Mouse (Mus musculus): ENCODE data around the gene Cdc42ep2. TPM values are rescaled to one million over a fixed set of nuclear protein-coding genes. Genes with fewer than 3 reads are reported as not detected.
A peak's percentile ranks its signal among the peaks of the same experiment; 100 is the strongest.
"Not testable (repeated sequence)": the region's sequence is repeated elsewhere in the genome, so short reads cannot be mapped to it uniquely, and the experiment has no call there.

Gene Cdc42ep2
- polyA plus RNA-seq, 1 experiment from 2014 or later: 14.2 TPM

DNA sequence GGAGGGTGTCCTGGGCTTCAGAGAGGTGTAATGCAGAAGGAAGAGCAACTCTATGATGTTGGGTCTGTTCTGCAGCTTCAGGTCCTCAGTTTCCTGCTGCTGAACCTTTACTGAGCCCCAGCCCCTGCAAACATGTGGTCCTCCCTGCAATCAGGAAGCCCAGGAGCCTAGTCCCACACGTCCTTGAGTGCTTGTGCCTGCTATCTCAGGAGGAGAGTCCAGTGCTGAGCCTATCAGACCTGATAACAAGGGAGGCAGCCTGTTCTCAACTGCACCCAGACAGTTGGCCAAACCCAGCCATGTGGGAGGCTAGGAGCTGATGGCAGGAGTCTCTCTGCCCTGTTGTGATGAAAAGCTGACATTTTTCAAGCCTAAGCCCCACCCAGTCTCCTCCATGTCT, 40.7 kb downstream of the Cdc42ep2 start:
- 59% methylated on average over 1 of the region's 1 CpGs for WGBS
- Histone ChIP-seq H3K27me3 (ENCODE audit: insufficient read depth, low read length) (no peaks in the 10 kb centered on the region), H3K9ac (ENCODE audit: low read depth, low read length) (no peak overlapping the region)

DNA sequence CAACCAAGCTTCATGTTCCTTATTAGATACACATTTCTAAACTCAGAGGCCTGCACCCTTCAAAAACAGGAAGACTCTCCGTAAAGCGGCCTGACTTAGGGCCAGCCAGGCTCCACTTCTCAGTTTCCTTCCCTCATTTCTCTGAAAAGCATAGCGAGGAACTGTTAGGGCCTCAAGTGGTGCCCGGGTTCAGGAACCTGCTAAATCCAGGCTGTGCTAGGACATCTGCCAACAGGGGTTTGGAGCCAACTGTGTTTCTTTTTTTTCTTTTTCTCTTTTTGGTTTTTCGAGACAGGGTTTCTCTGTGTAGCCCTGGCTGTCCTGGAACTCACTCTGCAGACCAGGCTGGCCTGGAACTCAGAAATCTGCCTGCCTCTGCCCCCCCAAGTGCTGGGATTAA, 42.5 kb downstream of the Cdc42ep2 start:
- not testable (repeated sequence) for ATAC-seq (replicated peaks; ENCODE audit: low FRiP score, low read depth); H3K9ac ChIP-seq (ENCODE audit: low read depth, low read length); H3K36me3 ChIP-seq (ENCODE audit: insufficient read depth, low read length); H3K4me3 ChIP-seq (replicated peaks; ENCODE audit: low read depth, low read length); DNase-seq (ENCODE audit: low spot score); H3K27me3 ChIP-seq (ENCODE audit: insufficient read depth, low read length); H3K27ac ChIP-seq; H3K4me2 ChIP-seq (ENCODE audit: low read length); H3K9me3 ChIP-seq (replicated peaks; ENCODE audit: low read length); H3K4me1 ChIP-seq (replicated peaks; ENCODE audit: insufficient read depth, low read length)
- WGBS: 83% methylated on average over 5 of the region's 5 CpGs

More for the DNA sequence above, 40.7 kb downstream of the Cdc42ep2 start:
- no peaks in the 10 kb centered on the region for H3K9me3 ChIP-seq (replicated peaks; ENCODE audit: low read length)
- DNase-seq (ENCODE audit: low spot score): no peak
- 0 out of 2 replicates have a peak, but pooled peaks cover 6% of the 10 kb centered on the region for H3K36me3 ChIP-seq (ENCODE audit: insufficient read depth, low read length)
- H3K4me1 ChIP-seq (replicated peaks; ENCODE audit: insufficient read depth, low read length): no peaks in the 10 kb centered on the region; the same call in 1 of the 2 replicates
- H3K4me3 ChIP-seq (replicated peaks; ENCODE audit: low read depth, low read length): no peak overlapping the region
- TF ChIP-seq CTCF (IDR thresholded peaks at IDR 0.05; ENCODE audit: low read depth): no peak
- H3K27ac ChIP-seq: no peak overlapping the region
- ATAC-seq (replicated peaks; ENCODE audit: low FRiP score, low read depth): no peak
- H3K4me2 ChIP-seq (ENCODE audit: low read length): no peak overlapping the region

DNA sequence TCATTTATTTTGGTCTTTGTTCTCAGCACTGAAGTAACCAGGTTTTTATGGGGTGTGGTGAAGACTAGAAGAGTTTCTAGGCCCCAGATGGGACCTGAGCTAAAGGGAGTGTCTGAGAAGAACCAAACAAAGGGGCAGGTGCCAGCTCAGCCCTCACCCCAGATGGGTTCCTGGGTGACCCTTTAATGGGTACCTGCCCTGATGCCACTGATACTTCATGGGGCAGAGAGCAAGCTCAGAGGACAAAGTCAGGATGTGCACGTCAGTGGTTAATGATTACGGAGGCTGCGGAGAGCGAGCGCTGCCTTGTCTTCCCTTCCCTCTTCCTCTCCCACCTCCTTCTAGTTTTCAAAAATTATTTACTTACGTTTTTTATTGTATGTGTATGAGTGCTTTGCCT, 43.5 kb downstream of the Cdc42ep2 start:
- no peak overlapping the region for H3K4me3 ChIP-seq (replicated peaks; ENCODE audit: low read depth, low read length)
- H3K9ac ChIP-seq (ENCODE audit: low read depth, low read length): 0 out of 2 replicates have a peak overlapping the region, but pooled peaks have one; percentile 8
- H3K36me3 ChIP-seq (ENCODE audit: insufficient read depth, low read length): 0 out of 2 replicates have a peak, but pooled peaks cover 6% of the 10 kb centered on the region
- 79% methylated on average over 6 of the region's 6 CpGs for WGBS
- peaks cover 11% of the 10 kb centered on the region; the same call in 1 of the 2 replicates for H3K4me1 ChIP-seq (replicated peaks; ENCODE audit: insufficient read depth, low read length)
- H3K27ac ChIP-seq: no peak overlapping the region
- H3K9me3 ChIP-seq (replicated peaks; ENCODE audit: low read length): no peaks in the 10 kb centered on the region
- ATAC-seq (replicated peaks; ENCODE audit: low FRiP score, low read depth) (no peak), DNase-seq (ENCODE audit: low spot score) (no peak)
- H3K27me3 ChIP-seq (ENCODE audit: insufficient read depth, low read length): no peaks in the 10 kb centered on the region
- no peak overlapping the region for H3K4me2 ChIP-seq (ENCODE audit: low read length)
- no peak for TF ChIP-seq CTCF (IDR thresholded peaks at IDR 0.05; ENCODE audit: low read depth)

DNA sequence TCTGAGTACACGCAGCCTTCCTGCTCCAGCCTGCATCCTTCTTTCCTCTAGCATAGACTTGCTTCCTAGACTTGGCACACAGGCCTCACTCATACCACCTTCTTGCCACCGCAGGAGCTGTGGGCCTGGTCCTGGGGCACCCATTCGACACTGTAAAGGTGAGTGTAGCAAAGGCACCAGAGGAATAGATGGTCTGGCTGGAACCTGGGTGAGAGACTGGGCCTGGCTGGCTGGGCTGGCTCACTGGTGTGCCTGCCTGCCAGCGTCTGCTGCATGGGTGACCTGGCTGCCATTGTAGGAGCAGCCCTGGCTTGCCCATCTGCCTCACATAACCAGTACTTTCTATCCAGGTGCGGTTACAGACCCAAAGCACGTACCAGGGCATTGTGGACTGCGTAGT, 44.9 kb downstream of the Cdc42ep2 start:
- Histone ChIP-seq H3K27ac (0 out of 2 replicates have a peak overlapping the region, but pooled peaks have one; percentile 5), H3K9me3 (replicated peaks; ENCODE audit: low read length) (no peaks in the 10 kb centered on the region), H3K4me3 (replicated peaks; ENCODE audit: low read depth, low read length) (no peak overlapping the region), H3K4me2 (ENCODE audit: low read length) (peak overlapping the region; percentile 5; the same call in 1 of the 2 replicates), H3K27me3 (ENCODE audit: insufficient read depth, low read length) (no peaks in the 10 kb centered on the region), H3K9ac (ENCODE audit: low read depth, low read length) (no peak overlapping the region), H3K36me3 (ENCODE audit: insufficient read depth, low read length) (0 out of 2 replicates have a peak, but pooled peaks cover 6% of the 10 kb centered on the region), H3K4me1 (replicated peaks; ENCODE audit: insufficient read depth, low read length) (peaks cover 14% of the 10 kb centered on the region; the same call in 1 of the 2 replicates)
- TF ChIP-seq CTCF (IDR thresholded peaks at IDR 0.05; ENCODE audit: low read depth): no peak
- ATAC-seq (replicated peaks; ENCODE audit: low FRiP score, low read depth): no peak
- no peak for DNase-seq (ENCODE audit: low spot score)
- 95% methylated on average over 7 of the region's 7 CpGs for WGBS

DNA sequence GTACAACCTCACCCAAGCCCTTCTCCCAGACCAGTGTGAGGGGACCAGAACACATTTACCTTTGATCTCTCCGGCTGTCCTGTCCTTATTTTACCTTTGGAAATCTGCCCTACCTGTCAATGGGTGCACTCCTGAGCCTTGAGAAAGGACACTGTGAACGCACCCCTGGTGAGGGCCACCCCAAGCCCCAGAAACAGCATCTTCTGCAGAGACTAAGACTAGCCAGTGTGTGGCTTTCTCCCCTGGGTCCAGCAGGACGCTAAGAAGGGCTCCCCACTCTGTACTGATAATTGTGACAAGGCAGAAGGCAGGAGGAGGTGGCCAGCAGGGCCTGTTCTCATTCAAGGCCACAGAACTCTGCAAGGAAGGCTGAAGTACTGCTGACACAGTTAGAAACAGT, 45.7 kb downstream of the Cdc42ep2 start:
- WGBS: 74% methylated on average over 3 of the region's 3 CpGs

DNA sequence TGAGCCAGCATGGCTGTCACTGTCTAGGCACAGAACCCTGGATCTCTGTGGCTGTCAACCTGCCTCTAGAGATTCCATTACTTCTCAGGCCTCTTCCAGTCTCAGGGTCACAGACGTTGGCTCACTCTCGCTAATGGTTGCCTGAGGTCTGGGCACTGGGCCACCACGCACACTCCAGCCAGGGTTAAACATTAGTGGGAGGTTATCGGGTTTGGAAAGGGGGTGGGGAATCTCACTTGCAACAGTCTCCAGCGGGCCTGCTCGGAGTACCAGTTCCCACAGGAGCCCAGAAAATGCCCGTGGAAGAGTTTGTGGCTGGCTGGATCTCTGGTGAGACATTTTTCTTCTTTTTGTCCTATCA, 46.3 kb downstream of the Cdc42ep2 start:
- 0 out of 2 replicates have a peak, but pooled peaks cover 3% of the 10 kb centered on the region for H3K36me3 ChIP-seq (ENCODE audit: insufficient read depth, low read length)
- peak overlapping the region; percentile 37 for H3K4me2 ChIP-seq (ENCODE audit: low read length)
- H3K4me1 ChIP-seq (replicated peaks; ENCODE audit: insufficient read depth, low read length): peaks cover 24% of the 10 kb centered on the region
- H3K27me3 ChIP-seq (ENCODE audit: insufficient read depth, low read length): no peaks in the 10 kb centered on the region
- 0 out of 2 replicates have a peak overlapping the region, but pooled peaks have one; percentile 3 for H3K4me3 ChIP-seq (replicated peaks; ENCODE audit: low read depth, low read length)
- ATAC-seq (replicated peaks; ENCODE audit: low FRiP score, low read depth): peak; percentile 56
- 42% methylated on average over 7 of the region's 7 CpGs for WGBS
- H3K27ac ChIP-seq: peak overlapping the region; percentile 92
- H3K9me3 ChIP-seq (replicated peaks; ENCODE audit: low read length): no peaks in the 10 kb centered on the region
- H3K9ac ChIP-seq (ENCODE audit: low read depth, low read length): peak overlapping the region; percentile 54; the same call in 1 of the 2 replicates
- no peak for TF ChIP-seq CTCF (IDR thresholded peaks at IDR 0.05; ENCODE audit: low read depth)
- DNase-seq (ENCODE audit: low spot score): peak; percentile 29

More for the DNA sequence above, 45.7 kb downstream of the Cdc42ep2 start:
- Histone ChIP-seq H3K36me3 (ENCODE audit: insufficient read depth, low read length) (0 out of 2 replicates have a peak, but pooled peaks cover 5% of the 10 kb centered on the region), H3K27me3 (ENCODE audit: insufficient read depth, low read length) (no peaks in the 10 kb centered on the region), H3K9me3 (replicated peaks; ENCODE audit: low read length) (no peaks in the 10 kb centered on the region), H3K4me3 (replicated peaks; ENCODE audit: low read depth, low read length) (no peak overlapping the region), H3K4me1 (replicated peaks; ENCODE audit: insufficient read depth, low read length) (peaks cover 18% of the 10 kb centered on the region), H3K27ac (peak overlapping the region; percentile 92), H3K9ac (ENCODE audit: low read depth, low read length) (peak overlapping the region; percentile 50; the same call in 1 of the 2 replicates), H3K4me2 (ENCODE audit: low read length) (peak overlapping the region; percentile 37)
- TF ChIP-seq CTCF (IDR thresholded peaks at IDR 0.05; ENCODE audit: low read depth): no peak
- no peak for DNase-seq (ENCODE audit: low spot score)
- no peak for ATAC-seq (replicated peaks; ENCODE audit: low FRiP score, low read depth)
